Mouse (Mus musculus) brown adipose tissue, adult 24 weeks (tissue): ENCODE data around the gene Zscan4b. TPM values are rescaled to one million over a fixed set of nuclear protein-coding genes. Genes with fewer than 3 reads are reported as not detected.
"Not testable (repeated sequence)": the region's sequence is repeated elsewhere in the genome, so short reads cannot be mapped to it uniquely, and the experiment has no call there.

ENCODE experiments used
- H3K27ac ChIP-seq: fragments of 200-500 bp; replicated peaks from 2 replicates; pipeline ENCODE4 v1.5.1; 2012; ENCODE audit warnings: low read depth, mild to moderate bottlenecking, low read length
- H3K4me1 ChIP-seq: fragments of 200-500 bp; 2 replicates; pipeline ENCODE4 v1.6.1; 2012; ENCODE audit warnings: low read length, mixed read lengths; ENCODE audit not compliant: control insufficient read depth, insufficient read depth, insufficient read length
- H3K4me3 ChIP-seq: fragments of 200-500 bp; 2 replicates; pipeline ENCODE4 v1.5.1; 2012; ENCODE audit warnings: low read depth, mild to moderate bottlenecking, low read length, moderate library complexity; ENCODE audit not compliant: insufficient read depth
- polyA plus RNA-seq: library from polyadenylated mRNA; stranded (reverse); fragments of >200 nt; gene quantifications from 2 replicates; pipeline ENCODE4 v1.2.4, GENCODE M21; 2012; ENCODE audit not compliant: missing spikeins, insufficient read depth, insufficient read length

Gene Zscan4b
- polyA plus RNA-seq, result not detected in 2 replicates

GRCm38 (mm10) chr7:10904950-10905349 lies at the start of gene Zscan4b:
Gene Zscan4b, minus strand, starts transcription at chr7:10905050.
- not testable (repeated sequence) for H3K4me1 ChIP-seq, H3K27ac ChIP-seq

More at GRCm38 (mm10) chr7:10904950-10905349, at the start of gene Zscan4b:
- H3K4me3 ChIP-seq, result not testable (repeated sequence)

Other genes with a start within 250 kb of the Zscan4b start
- not detected in 2 replicates for gene Nlrp4b, start 217.3 kb downstream of the Zscan4b start, polyA plus RNA-seq
- not detected in 2 replicates for gene Vmn1r71, start 150.7 kb downstream of the Zscan4b start, polyA plus RNA-seq
- gene Zscan4c, start 100.7 kb upstream of the Zscan4b start, polyA plus RNA-seq, result not detected in 2 replicates
- gene Zscan4-ps1, start 164.6 kb upstream of the Zscan4b start, polyA plus RNA-seq, result not detected in 2 replicates